Mouse (Mus musculus): Measurements from ENCODE around the gene Lcn10. TPM values are rescaled to one million over a fixed set of nuclear protein-coding genes. Genes with fewer than 3 reads are reported as not detected.
"Not testable (repeated sequence)": the region's sequence is repeated elsewhere in the genome, so short reads cannot be mapped to it uniquely, and the experiment has no call there.

Gene Lcn10
- polyA plus RNA-seq, 1 experiment = not detected

DNA sequence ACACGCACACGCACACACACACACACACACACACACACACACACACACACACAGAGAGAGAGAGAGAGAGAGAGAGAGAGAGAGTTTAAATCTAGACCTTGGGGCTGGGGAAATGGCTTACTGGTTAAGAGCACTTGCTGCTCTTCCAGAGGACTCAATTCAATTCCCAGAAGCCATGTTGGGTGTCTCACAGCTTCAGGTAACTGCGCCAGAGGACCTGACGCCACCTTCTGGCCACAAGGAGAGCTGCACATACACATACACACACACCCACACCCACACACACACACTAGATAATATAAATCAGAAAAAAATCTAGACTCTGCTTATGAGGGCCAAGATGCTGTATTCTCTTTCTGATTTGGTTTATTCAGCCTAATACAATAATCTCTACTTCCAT lies 4.4 kb downstream of the Lcn10 start:
- H3K4me1 ChIP-seq (ENCODE audit: control insufficient read depth, insufficient read depth, insufficient read length, low read length) = no peaks in the 10 kb centered on the region
- no peak overlapping the region for H3K4me3 ChIP-seq (ENCODE audit: insufficient read depth, low read depth, low read length)
- H3K27ac ChIP-seq (replicated peaks; ENCODE audit: low read depth, low read length) = no peak overlapping the region

DNA sequence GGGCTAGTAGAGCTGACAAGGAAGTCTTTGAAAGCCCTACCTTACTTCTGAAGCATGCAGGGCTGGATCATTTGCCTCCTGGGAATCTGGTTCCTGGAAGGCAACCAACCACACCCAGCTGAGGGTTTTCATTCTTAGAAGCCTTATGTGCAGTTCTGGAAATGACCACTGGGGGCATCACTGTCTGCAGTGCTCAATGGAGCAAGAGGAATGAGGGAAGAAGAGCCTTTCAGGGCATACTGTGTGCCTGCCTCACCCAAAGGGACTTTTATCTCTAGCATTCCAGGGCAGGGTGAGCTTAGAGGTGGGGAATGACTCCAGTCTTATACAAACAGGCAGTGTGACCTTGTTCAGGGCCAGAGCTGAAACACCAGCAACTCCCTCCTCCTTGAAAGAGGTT lies 12.1 kb downstream of the Lcn10 start:
- no peaks in the 10 kb centered on the region for H3K4me1 ChIP-seq (ENCODE audit: control insufficient read depth, insufficient read depth, insufficient read length, low read length)
- H3K4me3 ChIP-seq (ENCODE audit: insufficient read depth, low read depth, low read length) = no peak overlapping the region
- H3K27ac ChIP-seq (replicated peaks; ENCODE audit: low read depth, low read length) = no peak overlapping the region

DNA sequence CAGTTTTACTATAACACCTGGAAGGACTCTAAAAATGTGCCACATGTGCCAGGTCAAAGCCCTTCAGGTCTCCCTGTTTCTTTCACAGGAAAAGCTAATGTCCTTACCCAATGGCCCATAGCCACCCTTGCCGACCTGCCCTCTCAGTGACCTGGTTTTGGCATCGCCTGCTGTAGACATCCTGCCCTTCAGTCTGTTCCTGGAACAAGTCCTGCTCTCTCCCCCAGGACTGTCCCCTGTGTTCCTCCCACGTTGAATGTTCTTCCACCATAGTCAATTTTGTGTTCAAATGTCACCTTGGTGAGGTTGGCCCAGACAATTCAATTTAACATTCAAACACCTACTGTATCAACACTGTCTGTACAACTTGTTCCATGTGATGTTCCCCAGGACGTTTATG lies 14.4 kb downstream of the Lcn10 start:
- no peak overlapping the region for H3K27ac ChIP-seq (replicated peaks; ENCODE audit: low read depth, low read length)
- H3K4me1 ChIP-seq (ENCODE audit: control insufficient read depth, insufficient read depth, insufficient read length, low read length) = no peaks in the 10 kb centered on the region

DNA sequence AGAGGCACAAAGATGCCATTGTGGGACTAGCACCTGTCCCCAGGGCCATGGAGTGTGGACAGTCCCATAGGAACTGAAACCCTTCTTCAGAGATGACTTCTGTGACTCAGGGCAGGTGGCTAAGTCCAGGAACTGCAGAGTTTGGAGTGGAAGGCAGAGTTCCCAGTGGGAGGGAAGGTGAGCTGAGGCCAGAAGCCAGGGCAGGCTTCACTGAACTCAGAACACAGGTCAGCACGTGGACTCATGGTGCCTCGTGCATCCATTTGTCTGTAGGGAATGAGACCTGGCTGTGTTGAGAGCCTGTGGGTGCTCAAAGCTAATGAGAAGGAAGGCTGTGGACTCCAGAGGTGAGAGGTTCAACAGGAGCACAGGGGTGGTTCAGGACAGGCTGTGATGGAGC lies 16.2 kb downstream of the Lcn10 start:
- Histone ChIP-seq H3K27ac (replicated peaks; ENCODE audit: low read depth, low read length) (no peak overlapping the region), H3K4me1 (ENCODE audit: control insufficient read depth, insufficient read depth, insufficient read length, low read length) (no peaks in the 10 kb centered on the region), H3K4me3 (ENCODE audit: insufficient read depth, low read depth, low read length) (no peak overlapping the region)

More for the DNA sequence above, 14.4 kb downstream of the Lcn10 start:
- no peak overlapping the region for H3K4me3 ChIP-seq (ENCODE audit: insufficient read depth, low read depth, low read length)

DNA sequence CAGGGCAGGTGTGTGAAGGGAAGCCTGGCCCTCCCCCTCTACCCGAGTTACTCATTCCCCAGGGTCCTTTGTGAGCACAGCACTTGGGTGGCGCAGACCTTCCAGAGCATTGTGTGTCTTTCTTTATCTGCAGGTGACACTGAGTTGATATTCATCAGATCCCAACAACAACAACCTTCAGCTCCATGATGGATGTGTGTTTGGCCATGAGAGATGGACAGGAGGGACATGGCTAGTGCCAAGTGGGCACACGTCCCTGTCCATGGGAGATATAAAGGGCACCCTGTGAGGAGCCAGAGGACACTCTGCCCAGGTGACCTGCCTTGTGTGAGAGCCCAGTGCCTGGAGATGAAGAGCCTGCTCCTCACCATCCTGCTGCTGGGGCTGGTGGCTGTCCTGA lies 17.2 kb downstream of the Lcn10 start, which contains the start of gene Obp2a:
Gene Obp2a (plus strand): TSS at position 301 of the 400 bp plus-strand sequence.
- not testable (repeated sequence) for H3K4me1 ChIP-seq (ENCODE audit: control insufficient read depth, insufficient read depth, insufficient read length, low read length); H3K4me3 ChIP-seq (ENCODE audit: insufficient read depth, low read depth, low read length); H3K27ac ChIP-seq (replicated peaks; ENCODE audit: low read depth, low read length)

DNA sequence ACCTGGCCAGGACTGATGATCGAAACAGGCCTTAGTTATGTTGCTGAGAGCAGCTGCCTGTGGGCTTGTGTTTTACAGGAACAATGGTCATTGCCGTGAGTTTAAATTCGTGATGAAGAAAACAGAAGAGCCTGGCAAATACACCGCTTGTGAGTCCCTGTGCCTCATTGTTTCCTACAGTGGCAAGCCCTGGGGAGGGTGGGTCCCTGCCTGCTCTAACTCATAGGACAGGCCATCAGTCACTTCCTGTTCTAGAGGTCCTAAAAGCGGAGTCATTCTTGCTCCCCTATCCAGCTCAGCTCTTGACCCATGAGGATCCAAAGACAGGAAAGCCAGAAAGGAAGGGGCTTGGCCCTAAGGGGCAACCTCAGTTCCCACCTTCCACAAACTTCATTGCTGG lies 18.5 kb downstream of the Lcn10 start:
- Histone ChIP-seq H3K27ac (replicated peaks; ENCODE audit: low read depth, low read length) (no peak overlapping the region), H3K4me3 (ENCODE audit: insufficient read depth, low read depth, low read length) (no peak overlapping the region)

DNA sequence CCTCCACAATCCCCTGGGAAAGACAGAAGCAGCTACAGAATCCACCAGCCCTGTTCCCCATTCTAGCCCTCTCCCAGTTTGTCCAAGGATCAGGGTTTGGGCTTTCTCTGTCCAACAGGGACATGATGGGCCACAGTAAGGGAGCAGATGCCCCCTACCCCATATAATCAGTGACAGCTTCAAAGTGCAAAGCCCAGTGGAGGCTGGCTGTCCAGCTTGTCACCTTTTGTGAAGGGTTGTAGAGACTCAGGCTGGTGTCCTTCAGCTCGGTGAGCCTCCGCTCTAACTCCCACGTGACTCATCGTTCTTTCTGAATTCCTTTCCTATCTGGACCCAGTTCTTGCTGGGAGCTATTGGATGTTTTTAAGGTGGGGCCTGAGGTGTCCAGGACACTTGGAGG lies 21.2 kb downstream of the Lcn10 start:
- Histone ChIP-seq H3K4me1 (ENCODE audit: control insufficient read depth, insufficient read depth, insufficient read length, low read length) (no peaks in the 10 kb centered on the region), H3K27ac (replicated peaks; ENCODE audit: low read depth, low read length) (no peak overlapping the region), H3K4me3 (ENCODE audit: insufficient read depth, low read depth, low read length) (no peak overlapping the region)

More for the DNA sequence above, 18.5 kb downstream of the Lcn10 start:
- no peaks in the 10 kb centered on the region for H3K4me1 ChIP-seq (ENCODE audit: control insufficient read depth, insufficient read depth, insufficient read length, low read length)

DNA sequence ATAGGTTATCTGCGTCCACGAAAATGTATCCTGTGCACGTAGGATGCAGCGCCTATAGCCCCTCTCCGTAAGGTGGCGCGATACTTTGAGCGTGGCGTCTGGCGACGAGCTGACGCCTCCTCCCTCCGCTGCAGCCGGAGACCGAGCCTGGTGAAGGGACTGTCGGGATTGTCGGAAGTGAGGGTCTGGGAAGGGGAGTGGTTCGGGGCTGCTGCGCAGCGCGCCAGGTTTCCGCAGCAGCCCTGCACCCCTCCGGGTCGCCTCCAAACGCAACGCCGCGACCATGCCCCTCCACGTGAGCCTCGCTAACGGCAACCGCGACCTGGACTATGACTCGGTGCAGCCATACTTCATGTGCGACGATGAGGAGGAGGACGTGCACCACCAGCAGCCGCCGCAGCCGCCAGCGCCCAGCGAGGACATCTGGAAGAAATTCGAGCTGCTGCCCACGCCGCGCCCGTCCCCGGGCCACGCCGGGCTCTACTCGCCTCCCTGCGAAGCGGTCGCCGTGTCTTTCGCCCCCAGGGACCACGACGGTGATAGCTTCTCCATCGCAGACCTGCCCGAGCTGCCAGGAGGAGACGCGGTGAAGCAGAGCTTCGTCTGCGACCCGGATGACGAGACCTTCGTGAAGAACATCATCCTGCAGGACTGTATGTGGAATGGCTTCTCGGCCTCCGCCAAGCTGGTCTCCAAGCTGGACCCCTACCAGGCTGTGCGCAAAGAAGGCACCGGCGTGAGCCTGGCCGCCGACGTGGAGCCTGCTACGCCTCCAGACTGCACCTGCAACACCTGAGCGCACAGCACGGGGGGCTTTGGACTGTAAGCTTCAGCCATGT lies 24.3 kb downstream of the Lcn10 start, which contains the start of gene Bmyc:
Gene Bmyc (plus strand): TSS at position 97 of the 839 bp plus-strand sequence.
- Histone ChIP-seq H3K4me1 (ENCODE audit: control insufficient read depth, insufficient read depth, insufficient read length, low read length) (no peaks in the 10 kb centered on the region), H3K27ac (replicated peaks; ENCODE audit: low read depth, low read length) (no peak within 1 kb of the TSS), H3K4me3 (ENCODE audit: insufficient read depth, low read depth, low read length) (peak within 1 kb of the TSS; percentile 77)

DNA sequence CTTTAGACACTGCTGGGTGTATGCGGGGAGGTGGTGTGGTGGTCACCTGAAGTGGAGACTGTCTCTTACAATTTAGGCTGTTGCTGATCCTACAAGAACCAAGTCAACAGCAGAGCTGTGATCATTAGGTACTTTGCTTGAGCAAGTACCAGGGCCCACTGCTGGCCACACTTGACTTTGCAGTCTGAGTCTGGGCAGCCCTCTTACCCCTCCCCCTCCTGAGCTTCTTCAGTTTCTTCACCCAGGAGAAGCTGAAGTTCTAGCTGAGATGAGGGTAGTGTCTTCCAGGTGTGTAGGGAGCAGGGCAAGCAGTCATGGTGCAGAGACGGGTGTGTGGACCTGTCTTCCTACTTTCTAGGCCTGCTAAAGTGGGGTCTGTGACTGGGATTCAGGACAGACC lies 25.6 kb downstream of the Lcn10 start:
- no peak overlapping the region for H3K27ac ChIP-seq (replicated peaks; ENCODE audit: low read depth, low read length)
- H3K4me1 ChIP-seq (ENCODE audit: control insufficient read depth, insufficient read depth, insufficient read length, low read length) = no peaks in the 10 kb centered on the region
- H3K4me3 ChIP-seq (ENCODE audit: insufficient read depth, low read depth, low read length) = 0 out of 2 replicates have a peak overlapping the region, but pooled peaks have one; percentile 39

DNA sequence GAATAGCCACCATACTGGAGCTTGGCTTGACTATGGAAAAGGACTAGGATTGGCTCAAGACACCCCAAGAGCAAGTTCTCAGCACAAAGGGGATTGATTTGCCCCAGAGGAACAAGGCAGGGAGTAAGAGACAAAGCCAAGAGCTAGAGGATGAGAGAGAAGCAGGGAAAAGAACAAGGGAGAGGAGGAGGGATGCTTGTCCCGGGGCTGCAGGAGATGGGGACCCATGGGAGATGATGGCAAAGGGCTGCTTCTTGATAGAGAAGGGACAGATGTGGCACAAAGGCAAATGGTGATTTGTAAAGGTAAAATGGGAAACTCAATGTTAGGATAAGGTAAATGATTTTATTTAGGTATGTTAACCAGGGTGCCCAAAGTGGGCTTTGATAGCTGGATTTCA lies 26.5 kb downstream of the Lcn10 start:
- not testable (repeated sequence) for H3K27ac ChIP-seq (replicated peaks; ENCODE audit: low read depth, low read length); H3K4me3 ChIP-seq (ENCODE audit: insufficient read depth, low read depth, low read length)

DNA sequence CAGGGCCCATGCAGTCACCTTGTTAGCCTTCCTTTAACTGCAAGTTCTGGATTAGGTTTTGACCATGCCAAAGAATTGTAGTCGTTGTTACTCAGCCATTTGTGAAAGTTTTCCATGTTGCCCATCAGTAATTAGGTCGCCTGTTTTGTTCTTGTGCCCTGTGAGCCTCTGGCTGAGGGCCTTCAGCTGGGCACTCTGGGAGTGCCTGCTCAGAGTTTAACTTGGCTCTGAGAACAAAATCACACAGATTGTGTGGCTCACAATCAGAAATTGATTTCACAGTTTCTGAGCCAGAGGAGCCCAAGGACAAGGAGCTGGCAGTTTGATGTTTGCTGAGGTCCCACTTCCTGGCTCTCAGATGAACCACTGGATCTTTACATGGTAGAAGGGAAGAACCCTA lies 27.3 kb downstream of the Lcn10 start:
- not testable (repeated sequence) for H3K27ac ChIP-seq (replicated peaks; ENCODE audit: low read depth, low read length); H3K4me1 ChIP-seq (ENCODE audit: control insufficient read depth, insufficient read depth, insufficient read length, low read length); H3K4me3 ChIP-seq (ENCODE audit: insufficient read depth, low read depth, low read length)

More for the DNA sequence above, 26.5 kb downstream of the Lcn10 start:
- not testable (repeated sequence) for H3K4me1 ChIP-seq (ENCODE audit: control insufficient read depth, insufficient read depth, insufficient read length, low read length)

DNA sequence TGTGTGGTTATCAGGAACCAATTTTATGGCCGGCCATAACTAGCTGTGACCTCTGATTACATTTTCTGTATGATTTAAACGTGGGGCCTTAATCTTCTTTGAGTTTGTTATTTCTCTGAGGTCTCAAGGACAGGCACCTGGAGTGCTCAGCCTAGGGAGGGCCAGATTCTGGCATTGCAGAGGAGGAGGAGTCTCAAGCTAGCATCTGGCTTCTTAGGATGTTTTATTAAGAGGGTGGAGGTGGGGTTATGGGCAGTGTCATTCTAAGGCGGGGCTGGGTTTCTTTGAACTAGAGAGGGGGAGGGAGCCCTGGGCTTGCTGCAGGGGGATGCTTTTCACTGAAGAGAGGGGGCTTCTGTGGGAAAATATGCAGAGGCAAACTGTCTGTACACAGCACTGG lies 29.1 kb downstream of the Lcn10 start:
- not testable (repeated sequence) for H3K4me3 ChIP-seq (ENCODE audit: insufficient read depth, low read depth, low read length); H3K27ac ChIP-seq (replicated peaks; ENCODE audit: low read depth, low read length); H3K4me1 ChIP-seq (ENCODE audit: control insufficient read depth, insufficient read depth, insufficient read length, low read length)

DNA sequence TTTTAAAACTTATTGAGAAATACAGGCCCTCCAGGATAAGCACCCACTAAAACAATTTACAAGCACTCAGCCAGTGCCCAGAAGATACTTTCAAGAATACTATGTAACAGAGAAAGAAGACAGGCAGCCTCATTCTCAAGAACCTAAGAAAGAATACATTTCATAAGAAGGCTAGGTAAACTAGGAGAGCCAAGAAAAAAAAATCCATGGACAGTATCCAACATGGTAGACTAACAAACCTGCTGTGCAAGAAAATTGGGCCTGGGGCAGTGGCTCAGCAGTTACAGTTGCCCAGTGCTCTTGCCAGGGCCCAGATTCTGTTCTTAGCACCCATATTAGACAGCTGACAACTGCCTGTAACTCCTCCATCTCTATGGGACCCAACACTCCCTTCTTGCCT lies 34.7 kb downstream of the Lcn10 start:
- H3K27ac ChIP-seq (replicated peaks; ENCODE audit: low read depth, low read length) = no peak overlapping the region
- H3K4me1 ChIP-seq (ENCODE audit: control insufficient read depth, insufficient read depth, insufficient read length, low read length) = no peaks in the 10 kb centered on the region
- H3K4me3 ChIP-seq (ENCODE audit: insufficient read depth, low read depth, low read length) = no peak overlapping the region

DNA sequence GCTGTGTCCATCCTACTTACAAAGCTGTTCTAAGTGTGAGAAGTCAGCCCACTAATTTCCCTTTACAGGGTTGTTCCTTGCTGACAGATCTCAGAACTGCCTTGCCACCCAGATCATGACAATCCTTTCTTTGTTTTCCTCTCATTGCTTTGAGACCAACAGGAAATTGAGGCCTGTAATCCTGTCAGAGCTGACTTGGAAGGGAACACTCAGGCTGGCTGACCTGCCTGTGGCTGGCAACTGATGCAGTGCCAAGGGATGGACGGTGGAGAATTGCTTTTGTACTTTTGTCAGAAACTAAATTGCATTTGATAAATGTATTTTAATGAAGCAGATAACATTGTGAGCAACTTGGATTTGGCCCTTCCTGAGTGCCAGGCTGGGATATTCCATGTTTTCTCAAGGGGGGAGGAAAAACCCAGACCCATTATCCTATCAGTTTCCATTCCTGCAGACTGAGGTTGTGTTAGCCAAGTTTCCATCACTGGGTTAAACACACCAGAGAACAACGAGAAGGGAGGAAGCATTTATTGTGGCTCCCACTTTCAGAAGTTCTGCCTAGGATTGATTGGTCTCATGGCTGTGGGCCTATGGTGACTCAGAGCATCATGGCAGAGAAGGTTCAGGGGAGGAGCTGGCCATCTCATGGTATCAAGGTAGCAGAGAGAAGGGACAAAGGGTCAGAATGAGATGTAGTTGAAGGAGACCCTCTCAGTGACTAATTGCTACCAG lies 50.8 kb downstream of the Lcn10 start:
- no peak overlapping the region for H3K4me3 ChIP-seq (ENCODE audit: insufficient read depth, low read depth, low read length)
- no peaks in the 10 kb centered on the region for H3K4me1 ChIP-seq (ENCODE audit: control insufficient read depth, insufficient read depth, insufficient read length, low read length)
- H3K27ac ChIP-seq (replicated peaks; ENCODE audit: low read depth, low read length) = no peak overlapping the region
